Mouse (Mus musculus) embryonic facial prominence, embryonic 11.5 days (tissue): Measurements from ENCODE around the gene Nisch. TPM values are rescaled to one million over a fixed set of nuclear protein-coding genes. Genes with fewer than 3 reads are reported as not detected.

Source experiments
- ATAC-seq: fragments of 200-750 bp; cut with Nextera tagmentation; replicated peaks from 2 replicates; pipeline ENCODE4 v1.8.0; 2017; ENCODE audit warnings: low read depth; ENCODE audit not compliant: insufficient number of reproducible peaks, low FRiP score, low TSS enrichment
- DNase-seq: peaks from one replicate; pipeline ENCODE4 v3.0.0-alpha.2; 2015; ENCODE audit warnings: low spot score
- H3K27ac ChIP-seq: fragments of 300-500 bp; sonication (generic); replicated peaks from 2 replicates; pipeline ENCODE4 v1.5.1; 2014; ENCODE audit warnings: mild to moderate bottlenecking, low read depth, low read length, control low read depth
- H3K27me3 ChIP-seq: fragments of 300-500 bp; sonication (generic); 2 replicates; pipeline ENCODE4 v1.6.1; 2014; ENCODE audit warnings: mild to moderate bottlenecking, low read length, moderate library complexity, mixed read lengths; ENCODE audit not compliant: control insufficient read depth, insufficient read depth
- H3K36me3 ChIP-seq: fragments of 300-500 bp; sonication (generic); replicated peaks from 2 replicates; pipeline ENCODE4 v1.6.1; 2014; ENCODE audit warnings: low read depth, mild to moderate bottlenecking, low read length, moderate library complexity, mixed read lengths; ENCODE audit not compliant: control insufficient read depth, insufficient read depth
- H3K4me1 ChIP-seq: fragments of 300-500 bp; sonication (generic); 2 replicates; pipeline ENCODE4 v1.6.1; 2014; ENCODE audit warnings: low read length, mixed read lengths; ENCODE audit not compliant: control insufficient read depth, insufficient read depth
- H3K4me2 ChIP-seq: fragments of 300-500 bp; sonication (generic); 2 replicates; pipeline ENCODE4 v1.6.1; 2014; ENCODE audit warnings: low read depth, mild to moderate bottlenecking, control low read depth, low read length, moderate library complexity
- H3K4me3 ChIP-seq: fragments of 300-500 bp; sonication (generic); 2 replicates; pipeline ENCODE4 v1.5.1; 2014; ENCODE audit warnings: low read depth, low read length, control low read depth
- H3K9ac ChIP-seq: fragments of 300-500 bp; sonication (generic); replicated peaks from 2 replicates; pipeline ENCODE4 v1.6.1; 2014; ENCODE audit warnings: mild to moderate bottlenecking, control low read depth, low read length
- H3K9me3 ChIP-seq: fragments of 300-500 bp; sonication (generic); replicated peaks from 2 replicates; pipeline ENCODE4 v1.6.1; 2016; ENCODE audit warnings: mild to moderate bottlenecking, low read length, inconsistent platforms, mixed read lengths; ENCODE audit not compliant: control insufficient read depth
- WGBS: fragments of 180-500 bp; shearing (Covaris S2); extraction: QIAGEN DNeasy Blood & Tissue Kit; methylation state at CpG from one replicate; pipeline ENCODE4 v1.1.7; 2014; 5-methylcytosine and 5-hydroxymethylcytosine counted together
- polyA plus RNA-seq: library from polyadenylated mRNA; unstranded; fragments of >200 nt; fragmentation: Nextera tagmentation; extraction: Ambion mirVana; gene quantifications from 2 replicates; pipeline ENCODE4 v1.2.1, GENCODE M21; 2014

Gene Nisch
- polyA plus RNA-seq, 1 experiment from 2014 or later = 270 TPM

DNA sequence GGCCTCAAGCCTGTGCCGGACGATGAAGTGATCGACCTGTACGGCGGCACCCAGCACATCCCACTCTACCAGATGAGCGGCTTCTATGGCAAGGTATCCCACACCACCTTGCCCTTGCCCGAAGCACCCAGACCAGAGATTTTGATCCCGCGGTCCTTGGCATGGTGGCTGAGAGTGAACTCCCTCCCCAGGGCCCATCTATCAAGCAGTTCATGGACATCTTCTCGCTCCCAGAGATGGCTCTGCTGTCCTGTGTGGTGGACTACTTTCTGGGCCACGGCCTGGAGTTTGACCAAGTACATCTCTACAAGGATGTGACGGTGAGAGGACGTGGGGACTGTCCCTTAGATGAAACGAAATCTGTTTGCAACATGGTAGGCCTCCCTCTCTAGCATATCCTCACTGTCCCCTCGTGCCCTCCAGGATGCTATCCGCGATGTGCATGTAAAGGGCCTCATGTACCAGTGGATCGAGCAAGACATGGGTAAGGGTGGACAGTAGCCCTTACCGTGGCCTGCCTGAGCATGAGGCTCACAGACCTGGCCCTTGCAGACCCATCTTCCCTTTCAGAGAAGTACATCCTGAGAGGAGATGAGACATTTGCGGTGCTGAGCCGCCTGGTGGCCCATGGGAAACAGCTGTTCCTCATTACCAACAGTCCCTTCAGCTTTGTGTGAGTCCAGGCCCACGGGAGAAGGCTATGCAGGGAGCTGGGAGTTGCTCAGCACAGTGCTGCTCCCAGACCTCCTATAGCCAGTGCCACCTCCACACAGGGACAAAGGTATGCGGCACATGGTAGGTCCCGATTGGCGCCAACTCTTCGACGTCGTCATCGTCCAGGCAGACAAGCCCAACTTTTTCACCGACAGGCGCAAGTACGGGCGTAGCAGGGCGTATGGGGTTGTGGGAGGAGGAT is 81.0 kb downstream of the Nisch start:
- Histone ChIP-seq H3K4me1 (no peaks in the 10 kb centered on the region; the same call in 1 of the 2 replicates), H3K27me3 (no peaks in the 10 kb centered on the region), H3K9ac (no peak overlapping the region), H3K27ac (no peak overlapping the region), H3K4me3 (no peak overlapping the region), H3K36me3 (peaks cover 40% of the 10 kb centered on the region), H3K9me3 (no peaks in the 10 kb centered on the region), H3K4me2 (no peak overlapping the region)
- DNase-seq (no peak), ATAC-seq (no peak)
- WGBS = 90% methylated on average over 34 of the region's 34 CpGs

DNA sequence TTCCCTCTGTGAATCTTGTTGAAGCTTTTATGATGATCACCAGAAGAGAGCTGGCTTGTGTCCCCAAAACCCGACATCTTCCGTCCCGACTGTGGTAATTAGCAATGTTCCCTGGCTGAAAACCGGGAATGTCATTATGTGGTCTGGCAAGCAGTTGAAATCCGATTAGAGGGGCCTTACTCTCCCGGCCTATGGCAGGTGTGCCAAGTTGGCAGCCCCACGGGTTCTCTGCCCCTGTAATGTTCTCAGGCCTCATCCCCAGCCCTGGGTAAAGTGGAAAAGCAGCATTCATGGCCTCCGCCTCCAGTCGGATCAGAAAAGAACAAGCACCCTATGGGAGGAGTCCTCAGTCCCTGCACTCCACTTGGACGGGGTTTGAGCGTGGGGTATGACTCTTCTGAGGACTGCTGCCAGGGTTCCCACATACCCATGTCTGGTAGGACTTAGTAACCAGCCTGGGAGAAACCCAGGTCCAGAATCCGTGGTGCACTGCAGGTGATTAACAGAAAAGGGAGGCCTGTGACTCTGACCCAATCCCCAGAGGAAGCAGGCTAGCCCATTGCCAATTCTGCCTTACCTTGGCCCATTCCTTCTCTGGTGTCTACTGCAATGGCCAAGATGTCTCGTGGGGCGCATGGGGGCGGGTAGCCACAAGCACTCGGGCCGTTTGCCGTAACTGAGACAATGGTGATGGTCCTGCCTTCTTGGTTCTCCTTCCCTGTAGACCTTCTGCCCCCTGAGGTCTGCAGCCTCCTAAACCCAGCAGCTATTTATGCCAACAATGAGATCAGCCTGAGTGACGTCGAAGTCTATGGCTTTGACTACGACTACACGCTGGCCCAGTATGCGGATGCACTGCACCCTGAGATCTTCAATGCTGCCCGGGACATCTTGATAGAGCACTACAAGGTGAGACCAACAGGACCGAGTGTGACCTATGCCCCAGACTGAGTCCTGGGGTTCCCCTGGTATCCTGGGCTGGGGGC is 82.4 kb downstream of the Nisch start:
- no peaks in the 10 kb centered on the region; the same call in 1 of the 2 replicates for H3K4me1 ChIP-seq
- peaks cover 29% of the 10 kb centered on the region for H3K36me3 ChIP-seq
- H3K4me2 ChIP-seq = no peak overlapping the region
- no peak overlapping the region for H3K27ac ChIP-seq
- ATAC-seq (no peak), DNase-seq (no peak)
- H3K9me3 ChIP-seq = no peaks in the 10 kb centered on the region
- 87% methylated on average over 25 of the region's 25 CpGs for WGBS
- H3K4me3 ChIP-seq = no peak overlapping the region
- no peak overlapping the region for H3K9ac ChIP-seq
- H3K27me3 ChIP-seq = no peaks in the 10 kb centered on the region

DNA sequence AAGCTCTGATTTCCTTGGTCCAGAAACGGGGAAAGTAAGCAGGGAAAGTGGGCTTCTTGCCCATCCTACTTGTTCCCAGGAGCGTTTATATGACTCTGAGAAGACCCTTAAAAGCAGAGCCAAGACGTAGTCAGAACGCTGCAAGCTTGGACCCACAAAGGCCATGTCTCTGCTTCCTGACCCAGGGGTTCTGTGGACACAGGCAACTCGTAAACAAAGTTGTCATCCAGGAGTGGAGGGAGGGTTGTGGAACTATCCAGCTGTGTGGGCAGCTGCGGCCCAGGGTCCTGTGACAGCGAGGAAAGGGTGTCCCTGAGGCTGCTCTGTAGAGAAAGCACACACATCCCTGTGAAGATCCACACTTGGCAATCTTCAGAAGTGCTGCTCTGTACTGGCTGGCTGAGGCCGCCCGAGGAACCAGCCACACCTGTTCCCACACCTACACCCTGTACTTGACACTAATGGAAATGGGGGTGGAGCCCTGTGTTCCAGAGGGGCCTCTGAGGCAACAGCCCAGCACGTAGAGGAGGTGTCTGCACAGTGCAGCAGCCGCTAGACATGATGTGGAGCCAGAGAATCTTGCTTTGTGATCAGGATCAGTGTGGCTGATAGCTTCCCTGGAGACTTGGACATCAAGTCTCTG is 83.6 kb downstream of the Nisch start:
- H3K9ac ChIP-seq = no peak overlapping the region
- H3K4me1 ChIP-seq = no peaks in the 10 kb centered on the region; the same call in 1 of the 2 replicates
- H3K4me2 ChIP-seq = peak overlapping the region; percentile 73
- H3K9me3 ChIP-seq = no peaks in the 10 kb centered on the region
- no peak overlapping the region; the same call in 1 of the 2 replicates for H3K4me3 ChIP-seq
- H3K36me3 ChIP-seq = peaks cover 21% of the 10 kb centered on the region
- peak; percentile 27 for DNase-seq
- no peak for ATAC-seq
- H3K27ac ChIP-seq = no peak overlapping the region
- H3K27me3 ChIP-seq = no peaks in the 10 kb centered on the region
- 79% methylated on average over 11 of the region's 11 CpGs for WGBS

DNA sequence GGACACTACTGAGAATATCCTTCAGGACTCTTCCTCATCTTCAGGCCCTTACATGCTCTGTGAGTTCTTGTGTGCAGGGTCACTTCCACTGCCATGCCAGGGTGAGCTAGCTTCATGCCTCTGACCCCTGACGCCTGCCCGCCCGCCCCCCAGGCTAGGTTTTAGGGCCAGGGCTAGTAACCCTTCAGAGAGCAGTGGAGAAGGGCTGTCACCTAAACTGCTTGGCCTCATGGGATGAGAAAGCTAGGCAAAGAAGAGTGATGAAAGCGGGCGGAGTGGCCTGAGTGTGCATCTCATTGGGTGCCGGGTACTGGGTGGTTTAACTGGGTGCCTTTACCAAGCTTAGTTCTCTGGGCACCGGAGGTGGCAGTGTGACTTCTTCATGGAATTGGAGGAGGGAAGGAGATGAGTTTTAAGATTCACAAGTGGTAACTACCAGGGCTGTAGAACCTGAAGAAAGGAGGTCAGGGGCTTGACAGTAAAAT is 84.2 kb downstream of the Nisch start:
- H3K4me3 ChIP-seq = peak overlapping the region; percentile 99
- H3K4me1 ChIP-seq = no peaks in the 10 kb centered on the region; the same call in 1 of the 2 replicates
- no peak overlapping the region for H3K27ac ChIP-seq
- peak overlapping the region; percentile 73 for H3K4me2 ChIP-seq
- DNase-seq (no peak), ATAC-seq (no peak)
- no peaks in the 10 kb centered on the region for H3K9me3 ChIP-seq
- H3K36me3 ChIP-seq = peaks cover 15% of the 10 kb centered on the region
- H3K27me3 ChIP-seq = no peaks in the 10 kb centered on the region
- peak overlapping the region; percentile 95 for H3K9ac ChIP-seq
- 83% methylated on average over 7 of the region's 7 CpGs for WGBS

DNA sequence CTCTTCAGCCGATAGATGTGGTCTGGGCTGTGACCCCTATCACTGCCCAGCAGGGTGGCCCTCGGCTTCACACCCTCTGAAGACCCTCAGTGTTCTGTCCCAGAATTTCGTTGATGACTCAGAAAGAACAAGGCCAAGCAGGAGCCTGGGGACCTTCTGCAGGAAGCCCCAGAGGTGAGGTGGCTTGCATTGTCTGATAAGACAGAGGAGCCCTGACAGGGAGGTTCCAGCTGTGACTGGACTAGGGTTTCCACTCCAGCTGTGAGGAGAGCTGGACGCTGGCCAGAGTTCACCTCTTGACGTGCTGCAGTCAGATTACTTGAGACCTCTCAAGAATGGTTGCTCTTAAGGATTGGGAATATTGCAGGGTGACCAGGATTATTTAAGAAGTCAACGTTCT is 84.7 kb downstream of the Nisch start:
- Histone ChIP-seq H3K27ac (no peak overlapping the region), H3K4me1 (no peaks in the 10 kb centered on the region; the same call in 1 of the 2 replicates), H3K36me3 (peaks cover 14% of the 10 kb centered on the region), H3K27me3 (no peaks in the 10 kb centered on the region), H3K4me2 (peak overlapping the region; percentile 73), H3K9me3 (no peaks in the 10 kb centered on the region), H3K4me3 (peak overlapping the region; percentile 99), H3K9ac (peak overlapping the region; percentile 95)
- 15% methylated on average over 6 of the region's 6 CpGs for WGBS
- peak; percentile 26 for DNase-seq
- no peak for ATAC-seq

DNA sequence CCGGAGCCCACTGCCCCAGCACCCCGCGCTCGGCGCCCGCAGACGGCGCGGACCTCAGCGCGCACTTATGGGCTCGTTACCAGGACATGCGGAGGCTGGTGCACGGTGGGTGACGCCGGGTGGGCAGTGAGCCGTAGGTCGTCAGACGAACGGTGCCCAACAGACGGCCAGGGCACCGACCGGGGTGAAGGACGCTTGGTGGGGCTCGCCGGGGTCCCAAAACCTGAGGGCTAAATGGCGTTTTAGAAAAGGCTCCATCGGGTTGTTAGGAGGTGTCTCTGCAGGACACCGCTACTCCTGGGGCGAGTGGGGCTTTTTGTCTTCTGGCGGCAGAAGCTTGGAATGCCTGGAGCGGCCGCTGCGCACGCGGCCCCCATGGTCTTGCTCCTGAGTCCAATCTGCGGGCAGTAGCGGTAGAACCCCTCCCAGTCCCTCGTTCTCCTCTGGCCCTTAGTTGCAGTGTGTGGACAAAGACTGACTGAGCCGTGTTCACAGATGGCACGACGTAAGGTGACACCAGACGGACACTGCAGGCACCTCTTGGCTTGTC is 85.4 kb downstream of the Nisch start:
- peak overlapping the region; percentile 71 for H3K27ac ChIP-seq
- peak overlapping the region; percentile 99 for H3K4me3 ChIP-seq
- peak overlapping the region; percentile 95 for H3K9ac ChIP-seq
- no peaks in the 10 kb centered on the region for H3K9me3 ChIP-seq
- ATAC-seq (no peak), DNase-seq (peak; percentile 47)
- no peaks in the 10 kb centered on the region; the same call in 1 of the 2 replicates for H3K4me1 ChIP-seq
- H3K4me2 ChIP-seq = peak overlapping the region; percentile 73
- peaks cover 9% of the 10 kb centered on the region for H3K36me3 ChIP-seq
- under 1% methylated on average over 43 of the region's 43 CpGs for WGBS
- no peaks in the 10 kb centered on the region for H3K27me3 ChIP-seq
